Mouse (Mus musculus) embryonic facial prominence, embryonic 14.5 days (tissue): ENCODE data around the gene Kdm5a. TPM values are rescaled to one million over a fixed set of nuclear protein-coding genes. Genes with fewer than 3 reads are reported as not detected.
A peak's percentile ranks its signal among the peaks of the same experiment; 100 is the strongest.

Source experiments
- ATAC-seq: fragments of 200-750 bp; cut with Nextera tagmentation; 2 replicates; pipeline ENCODE4 v1.8.0; 2017; ENCODE audit warnings: low read depth, moderate number of reproducible peaks, moderate TSS enrichment
- DNase-seq: peaks from one replicate; pipeline ENCODE4 v3.0.0-alpha.2; 2015; ENCODE audit warnings: low spot score
- H3K27ac ChIP-seq: fragments of 300-500 bp; sonication (generic); replicated peaks from 2 replicates; pipeline ENCODE4 v1.5.1; 2014; ENCODE audit warnings: low read depth, mild to moderate bottlenecking, low read length, moderate library complexity
- H3K27me3 ChIP-seq: fragments of 300-500 bp; sonication (generic); replicated peaks from 2 replicates; pipeline ENCODE4 v1.6.1; 2014; ENCODE audit warnings: low read length; ENCODE audit not compliant: control insufficient read depth, insufficient read depth
- H3K36me3 ChIP-seq: fragments of 300-500 bp; sonication (generic); 2 replicates; pipeline ENCODE4 v1.6.1; 2014; ENCODE audit warnings: low read length, mixed read lengths; ENCODE audit not compliant: control insufficient read depth, insufficient read depth
- H3K4me1 ChIP-seq: fragments of 300-500 bp; sonication (generic); 2 replicates; pipeline ENCODE4 v1.6.1; 2014; ENCODE audit warnings: antibody characterized with exemption, low read length; ENCODE audit not compliant: control insufficient read depth, insufficient read depth
- H3K4me2 ChIP-seq: fragments of 300-500 bp; sonication (generic); 2 replicates; pipeline ENCODE4 v1.6.1; 2014; ENCODE audit warnings: low read depth, mild to moderate bottlenecking, low read length, moderate library complexity, mixed read lengths
- H3K4me3 ChIP-seq: fragments of 300-500 bp; sonication (generic); 2 replicates; pipeline ENCODE4 v1.5.1; 2014; ENCODE audit warnings: low read depth, mild to moderate bottlenecking, low read length
- H3K9ac ChIP-seq: fragments of 300-500 bp; sonication (generic); 2 replicates; pipeline ENCODE4 v1.6.1; 2014; ENCODE audit warnings: low read depth, mild to moderate bottlenecking, low read length, moderate library complexity, mixed read lengths
- H3K9me3 ChIP-seq: fragments of 300-500 bp; sonication (generic); 2 replicates; pipeline ENCODE4 v1.6.1; 2016; ENCODE audit warnings: low read length; ENCODE audit not compliant: control insufficient read depth
- WGBS: fragments of 180-500 bp; shearing (Covaris S2); extraction: QIAGEN DNeasy Blood & Tissue Kit; methylation state at CpG from one replicate; pipeline ENCODE4 v1.1.7; 2014; 5-methylcytosine and 5-hydroxymethylcytosine counted together
- polyA plus RNA-seq: library from polyadenylated mRNA; unstranded; fragments of >200 nt; fragmentation: Nextera tagmentation; extraction: Ambion mirVana; gene quantifications from 2 replicates; pipeline ENCODE4 v1.2.1, GENCODE M21; 2014

Kdm5a gene
- polyA plus RNA-seq, 1 experiment from 2014 or later: 41.9 TPM

- Histone ChIP-seq H3K27ac (no peak overlapping the region), H3K27me3 (peaks cover 38% of the 10 kb centered on the region), H3K4me3 (peak overlapping the region; percentile 68), H3K4me2 (peak overlapping the region; percentile 76), H3K4me1 (peaks cover 8% of the 10 kb centered on the region; the same call in 1 of the 2 replicates), H3K36me3 (no peaks in the 10 kb centered on the region), H3K9ac (peak overlapping the region; percentile 67), H3K9me3 (no peaks in the 10 kb centered on the region)
- ATAC-seq (0 out of 2 replicates have a peak, but pooled peaks have one; percentile 19), DNase-seq (peak; percentile 80)
- 3% methylated on average over 11 of the region's 11 CpGs for WGBS
Measured at GRCm38 (mm10) chr6:120463884-120464283, 100.0 kb downstream of the Kdm5a start.

GRCm38 (mm10) chr6:120464406-120464939 is 100.5 kb downstream of the Kdm5a start:
- 38% methylated on average over 9 of the region's 9 CpGs for WGBS
- DNase-seq: no peak
- Histone ChIP-seq H3K27ac (no peak overlapping the region), H3K4me3 (peak overlapping the region; percentile 68), H3K9me3 (no peaks in the 10 kb centered on the region), H3K36me3 (no peaks in the 10 kb centered on the region), H3K9ac (no peak overlapping the region), H3K4me2 (peak overlapping the region; percentile 76), H3K27me3 (peaks cover 38% of the 10 kb centered on the region), H3K4me1 (peaks cover 8% of the 10 kb centered on the region; the same call in 1 of the 2 replicates)
- no peak for ATAC-seq

- ATAC-seq (no peak), DNase-seq (no peak)
- H3K4me3 ChIP-seq: no peak overlapping the region
- H3K9me3 ChIP-seq: no peaks in the 10 kb centered on the region
- 59% methylated on average over 4 of the region's 4 CpGs for WGBS
- H3K4me2 ChIP-seq: no peak overlapping the region
- no peaks in the 10 kb centered on the region for H3K36me3 ChIP-seq
- H3K9ac ChIP-seq: no peak overlapping the region
- H3K27me3 ChIP-seq: peaks cover 38% of the 10 kb centered on the region
- H3K4me1 ChIP-seq: peaks cover 8% of the 10 kb centered on the region; the same call in 1 of the 2 replicates
- no peak overlapping the region for H3K27ac ChIP-seq
Measured at GRCm38 (mm10) chr6:120465393-120465792, 101.5 kb downstream of the Kdm5a start.

- Histone ChIP-seq H3K4me1 (peaks cover 11% of the 10 kb centered on the region; the same call in 1 of the 2 replicates), H3K27me3 (peaks cover 30% of the 10 kb centered on the region), H3K9me3 (no peaks in the 10 kb centered on the region), H3K27ac (no peak overlapping the region), H3K4me3 (no peak overlapping the region), H3K4me2 (no peak overlapping the region), H3K36me3 (no peaks in the 10 kb centered on the region), H3K9ac (no peak overlapping the region)
- whole genome bisulfite sequencing: 67% methylated on average over 10 of the region's 10 CpGs
- ATAC-seq (no peak), DNase-seq (no peak)
Measured at GRCm38 (mm10) chr6:120466609-120467329, 102.8 kb downstream of the Kdm5a start.

GRCm38 (mm10) chr6:120468259-120468658 is 104.3 kb downstream of the Kdm5a start:
- Histone ChIP-seq H3K36me3 (no peaks in the 10 kb centered on the region), H3K9ac (no peak overlapping the region), H3K27me3 (peaks cover 16% of the 10 kb centered on the region), H3K4me2 (no peak overlapping the region), H3K4me3 (no peak overlapping the region), H3K9me3 (no peaks in the 10 kb centered on the region), H3K4me1 (peaks cover 25% of the 10 kb centered on the region), H3K27ac (no peak overlapping the region)
- DNase-seq: no peak
- no peak for ATAC-seq
- 91% methylated on average over 4 of the region's 4 CpGs for WGBS

GRCm38 (mm10) chr6:120469268-120469667 is 105.3 kb downstream of the Kdm5a start:
- H3K27ac ChIP-seq: no peak overlapping the region
- no peak overlapping the region for H3K9ac ChIP-seq
- H3K36me3 ChIP-seq: no peaks in the 10 kb centered on the region
- 71% methylated on average over 3 of the region's 3 CpGs for WGBS
- no peak for ATAC-seq
- H3K4me1 ChIP-seq: peaks cover 22% of the 10 kb centered on the region
- H3K27me3 ChIP-seq: peaks cover 6% of the 10 kb centered on the region; the same call in 1 of the 2 replicates
- H3K9me3 ChIP-seq: no peaks in the 10 kb centered on the region
- DNase-seq: no peak
- H3K4me2 ChIP-seq: no peak overlapping the region
- H3K4me3 ChIP-seq: no peak overlapping the region

GRCm38 (mm10) chr6:120469770-120470169 is 105.8 kb downstream of the Kdm5a start:
- H3K27me3 ChIP-seq: peaks cover under 1% of the 10 kb centered on the region; the same call in 1 of the 2 replicates
- H3K9me3 ChIP-seq: no peaks in the 10 kb centered on the region
- DNase-seq: no peak
- ATAC-seq: no peak
- no peak overlapping the region for H3K4me3 ChIP-seq
- no peak overlapping the region for H3K27ac ChIP-seq
- H3K9ac ChIP-seq: no peak overlapping the region
- peaks cover 21% of the 10 kb centered on the region for H3K4me1 ChIP-seq
- H3K4me2 ChIP-seq: no peak overlapping the region
- no peaks in the 10 kb centered on the region for H3K36me3 ChIP-seq

- Histone ChIP-seq H3K9ac (no peak overlapping the region), H3K9me3 (no peaks in the 10 kb centered on the region), H3K27ac (no peak overlapping the region), H3K36me3 (no peaks in the 10 kb centered on the region), H3K27me3 (no peaks in the 10 kb centered on the region), H3K4me1 (peaks cover 21% of the 10 kb centered on the region), H3K4me2 (no peak overlapping the region), H3K4me3 (no peak overlapping the region)
- WGBS: 74% methylated on average over 1 of the region's 1 CpGs
- DNase-seq (no peak), ATAC-seq (no peak)
Measured at GRCm38 (mm10) chr6:120470666-120471065, 106.7 kb downstream of the Kdm5a start.
